Mouse (Mus musculus) NIH3T3 (cell line): ENCODE results near the gene Gm10719.
A peak's percentile ranks its signal among the peaks of the same experiment; 100 is the strongest.
"Not testable (repeated sequence)": the region's sequence is repeated elsewhere in the genome, so short reads cannot be mapped to it uniquely, and the experiment has no call there.

Source experiments
- DNase-seq: peaks from one replicate; pipeline ENCODE4 v3.0.0-alpha.2; 2012; ENCODE audit warnings: low read depth

Gene Gm10719

DNA sequence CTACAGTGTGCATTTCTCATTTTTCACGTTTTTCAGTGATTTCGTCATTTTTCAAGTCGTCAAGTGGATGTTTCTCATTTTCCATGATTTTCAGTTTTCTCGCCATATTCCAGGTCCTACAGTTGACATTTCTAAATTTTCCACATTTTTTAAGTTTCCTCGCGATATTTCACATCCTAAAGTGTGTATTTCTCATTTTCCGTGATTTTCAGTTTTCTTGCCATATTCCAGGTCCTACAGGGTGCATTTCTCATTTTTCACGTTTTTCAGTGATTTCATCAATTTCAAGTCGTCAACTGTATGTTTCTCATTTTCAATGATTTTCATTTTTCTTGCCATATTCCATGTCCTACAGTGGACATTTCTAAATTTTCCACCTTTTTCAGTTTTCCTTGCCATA, at the start of gene Gm10719:
Gene Gm10719, plus strand, starts transcription at position 301 of the 400 bp plus-strand sequence.
- DNase-seq: not testable (repeated sequence)

GRCm38 (mm10) chr9:3000445-3000972, 16.7 kb upstream of the Gm10719 start, which contains the start of gene Gm10722:
TSS of gene Gm10722 (plus strand) at chr9:3000922.
- peak; percentile 47 for DNase-seq

GRCm38 (mm10) chr9:3001006-3001405, 16.2 kb upstream of the Gm10719 start:
- not testable (repeated sequence) for DNase-seq

DNA sequence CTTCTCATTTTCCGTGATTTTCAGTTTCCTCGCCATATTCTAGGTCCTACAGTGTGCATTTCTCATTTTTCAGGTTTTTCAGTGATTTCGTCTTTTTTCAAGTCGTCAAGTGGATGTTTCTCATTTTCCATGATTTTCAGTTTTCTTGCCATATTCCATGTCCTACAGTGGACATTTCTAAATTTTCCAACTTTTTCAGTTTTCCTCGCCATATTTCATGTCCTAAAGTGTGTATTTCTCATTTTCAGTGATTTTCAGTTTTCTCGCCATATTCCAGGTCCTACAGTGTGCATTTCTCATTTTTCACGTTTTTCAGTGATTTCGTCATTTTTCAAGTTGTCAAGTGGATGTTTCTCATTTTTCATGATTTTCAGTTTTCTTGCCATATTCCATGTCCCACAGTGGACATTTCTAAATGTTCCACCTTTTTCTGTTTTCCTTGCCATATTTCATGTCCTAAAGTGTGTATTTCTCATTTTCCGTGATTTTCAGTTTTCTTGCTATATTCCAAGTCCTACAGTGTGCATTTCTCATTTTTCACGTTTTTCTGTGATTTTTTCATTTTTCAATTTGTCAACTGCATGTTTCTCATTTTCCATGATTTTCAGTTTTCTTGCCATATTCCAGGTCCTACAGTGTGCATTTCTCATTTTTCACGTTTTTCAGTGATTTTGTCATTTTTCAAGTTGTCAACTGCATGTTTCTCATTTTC, 15.1 kb upstream of the Gm10719 start:
- DNase-seq: peak; percentile 21

GRCm38 (mm10) chr9:3002794-3003396, 14.3 kb upstream of the Gm10719 start, which contains the start of gene Gm11168:
TSS of gene Gm11168 (plus strand) at chr9:3003346.
- DNase-seq: not testable (repeated sequence)

- not testable (repeated sequence) for DNase-seq
Observed at GRCm38 (mm10) chr9:3006179-3006578, 11.0 kb upstream of the Gm10719 start.

DNA sequence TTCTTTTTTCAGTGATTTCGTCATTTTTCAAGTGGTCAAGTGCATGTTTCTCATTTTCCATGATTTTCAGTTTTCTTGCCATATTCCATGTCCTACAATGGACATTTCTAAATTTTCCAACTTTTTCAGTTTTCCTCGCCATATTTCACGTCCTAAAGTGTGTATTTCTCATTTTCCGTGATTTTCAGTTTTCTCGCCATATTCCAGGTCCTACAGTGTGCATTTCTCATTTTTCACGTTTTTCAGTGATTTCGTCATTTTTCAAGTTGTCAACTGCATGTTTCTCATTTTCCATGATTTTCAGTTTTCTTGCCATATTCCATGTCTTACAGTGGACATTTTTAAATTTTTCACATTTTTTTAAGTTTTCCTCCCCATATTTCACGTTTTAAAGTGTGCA, 10.6 kb upstream of the Gm10719 start:
- DNase-seq: not testable (repeated sequence)

- DNase-seq: peak; percentile 6
Observed at GRCm38 (mm10) chr9:3007272-3007671, 9.9 kb upstream of the Gm10719 start.

GRCm38 (mm10) chr9:3009331-3009730, 7.9 kb upstream of the Gm10719 start:
- not testable (repeated sequence) for DNase-seq

GRCm38 (mm10) chr9:3012054-3012621, 5.1 kb upstream of the Gm10719 start:
- not testable (repeated sequence) for DNase-seq

DNA sequence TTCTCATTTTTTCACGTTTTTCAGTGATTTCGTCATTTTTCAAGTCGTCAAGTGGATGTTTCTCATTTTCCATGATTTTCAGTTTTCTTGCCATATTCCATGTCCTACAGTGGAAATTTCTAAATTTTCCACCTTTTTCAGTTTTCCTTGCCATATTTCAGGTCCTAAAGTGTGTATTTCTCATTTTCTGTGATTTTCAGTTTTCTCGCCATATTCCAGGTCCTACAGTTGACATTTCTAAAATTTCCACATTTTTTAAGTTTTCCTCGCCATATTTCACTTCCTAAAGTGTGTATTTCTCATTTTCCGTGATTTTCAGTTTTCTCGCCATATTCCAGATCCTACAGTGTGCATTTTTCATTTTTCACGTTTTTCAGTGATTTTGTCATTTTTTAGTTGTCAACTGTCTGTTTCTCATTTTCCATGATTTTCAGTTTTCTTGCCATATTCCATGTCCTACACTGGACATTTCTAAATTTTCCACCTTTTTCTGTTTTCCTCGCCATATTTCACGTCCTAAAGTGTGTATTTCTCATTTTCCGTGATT, 4.4 kb upstream of the Gm10719 start, which contains the start of gene Gm10721:
Gene Gm10721, plus strand, starts transcription at position 408 of the 547 bp plus-strand sequence.
- DNase-seq: not testable (repeated sequence)

GRCm38 (mm10) chr9:3015354-3015753, 1.9 kb upstream of the Gm10719 start, which contains the start of gene Gm10720:
TSS of gene Gm10720 (plus strand) at chr9:3015654.
- not testable (repeated sequence) for DNase-seq

- DNase-seq: not testable (repeated sequence)
Observed at GRCm38 (mm10) chr9:3015896-3016295, 1.3 kb upstream of the Gm10719 start.

GRCm38 (mm10) chr9:3018944-3019343, 1.7 kb downstream of the Gm10719 start:
- DNase-seq: not testable (repeated sequence)

GRCm38 (mm10) chr9:3019835-3020727, 2.9 kb downstream of the Gm10719 start:
- DNase-seq: not testable (repeated sequence)

DNA sequence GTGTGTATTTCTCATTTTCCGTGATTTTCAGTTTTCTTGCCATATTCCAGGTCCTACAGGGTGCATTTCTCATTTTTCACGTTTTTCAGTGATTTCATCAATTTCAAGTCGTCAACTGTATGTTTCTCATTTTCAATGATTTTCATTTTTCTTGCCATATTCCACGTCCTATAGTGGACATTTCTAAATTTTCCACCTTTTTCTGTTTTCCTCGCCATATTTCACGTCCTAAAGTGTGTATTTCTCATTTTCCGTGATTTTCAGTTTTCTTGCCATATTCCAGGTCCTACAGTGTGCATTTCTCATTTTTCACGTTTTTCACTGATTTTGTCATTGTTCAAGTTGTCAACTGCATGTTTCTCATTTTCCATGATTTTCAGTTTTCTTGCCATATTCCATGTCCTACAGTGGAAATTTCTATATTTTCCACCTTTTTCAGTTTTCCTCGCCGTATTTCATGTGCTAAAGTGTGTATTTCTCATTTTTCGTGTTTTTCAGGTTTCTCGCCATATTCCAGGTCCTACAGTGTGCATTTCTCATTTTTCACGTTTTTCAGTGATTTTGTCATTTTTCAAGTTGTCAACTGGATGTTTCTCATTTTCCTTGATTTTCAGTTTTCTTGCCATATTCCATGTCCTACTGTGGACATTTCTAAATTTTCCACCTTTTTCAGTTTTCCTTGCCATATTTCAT, 5.3 kb downstream of the Gm10719 start:
- peak; percentile 27 for DNase-seq

DNA sequence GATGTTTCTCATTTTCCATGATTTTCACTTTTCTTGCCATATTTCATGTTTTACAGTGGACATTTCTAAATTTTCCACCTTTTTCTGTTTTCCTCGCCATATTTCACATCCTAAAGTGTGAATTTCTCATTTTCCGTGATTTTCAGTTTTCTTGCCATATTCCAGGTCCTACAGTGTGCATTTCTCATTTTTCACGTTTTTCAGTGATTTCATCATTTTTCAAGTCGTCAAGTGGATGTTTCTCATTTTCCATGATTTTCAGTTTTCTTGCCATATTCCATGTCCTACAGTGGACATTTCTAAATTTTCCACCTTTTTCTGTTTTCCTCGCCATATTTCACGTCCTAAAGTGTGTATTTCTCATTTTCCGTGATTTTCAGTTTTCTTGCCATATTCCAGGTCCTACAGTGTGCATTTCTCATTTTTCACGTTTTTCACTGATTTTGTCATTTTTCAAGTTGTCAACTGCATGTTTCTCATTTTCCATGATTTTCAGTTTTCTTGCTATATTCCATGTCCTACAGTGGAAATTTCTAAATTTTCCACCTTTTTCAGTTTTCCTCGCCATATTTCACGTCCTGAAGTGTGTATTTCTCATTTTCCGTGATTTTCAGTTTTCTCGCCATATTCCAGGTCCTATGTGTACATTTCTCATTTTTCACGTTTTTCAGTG, 6.2 kb downstream of the Gm10719 start, which contains the start of gene Gm10718:
Gene Gm10718, plus strand, starts transcription at position 236 of the 673 bp plus-strand sequence.
- not testable (repeated sequence) for DNase-seq

DNA sequence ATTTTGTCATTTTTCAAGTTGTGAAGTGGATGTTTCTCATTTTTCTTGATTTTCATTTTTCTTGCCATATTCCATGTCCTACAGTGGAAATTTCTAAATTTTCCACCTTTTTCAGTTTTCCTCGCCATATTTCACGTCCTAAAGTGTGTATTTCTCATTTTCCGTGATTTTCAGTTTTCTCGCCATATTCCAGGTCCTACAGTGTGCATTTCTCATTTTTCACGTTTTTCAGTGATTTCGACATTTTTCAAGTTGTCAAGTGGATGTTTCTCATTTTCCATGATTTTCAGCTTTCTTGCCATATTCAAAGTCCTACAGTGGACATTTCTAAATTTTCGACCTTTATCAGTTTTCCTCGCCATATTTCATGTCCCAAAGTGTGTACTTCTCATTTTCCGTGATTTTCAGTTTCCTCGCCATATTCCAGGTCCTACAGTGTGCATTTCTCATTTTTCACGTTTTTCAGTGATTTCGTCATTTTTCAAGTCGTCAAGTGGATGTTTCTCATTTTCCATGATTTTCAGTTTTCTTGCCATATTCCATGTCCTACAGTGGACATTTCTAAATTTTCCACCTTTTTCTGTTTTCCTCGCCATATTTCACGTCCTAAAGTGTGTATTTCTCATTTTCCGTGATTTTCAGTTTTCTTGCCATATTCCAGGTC, 6.9 kb downstream of the Gm10719 start:
- DNase-seq: not testable (repeated sequence)

DNA sequence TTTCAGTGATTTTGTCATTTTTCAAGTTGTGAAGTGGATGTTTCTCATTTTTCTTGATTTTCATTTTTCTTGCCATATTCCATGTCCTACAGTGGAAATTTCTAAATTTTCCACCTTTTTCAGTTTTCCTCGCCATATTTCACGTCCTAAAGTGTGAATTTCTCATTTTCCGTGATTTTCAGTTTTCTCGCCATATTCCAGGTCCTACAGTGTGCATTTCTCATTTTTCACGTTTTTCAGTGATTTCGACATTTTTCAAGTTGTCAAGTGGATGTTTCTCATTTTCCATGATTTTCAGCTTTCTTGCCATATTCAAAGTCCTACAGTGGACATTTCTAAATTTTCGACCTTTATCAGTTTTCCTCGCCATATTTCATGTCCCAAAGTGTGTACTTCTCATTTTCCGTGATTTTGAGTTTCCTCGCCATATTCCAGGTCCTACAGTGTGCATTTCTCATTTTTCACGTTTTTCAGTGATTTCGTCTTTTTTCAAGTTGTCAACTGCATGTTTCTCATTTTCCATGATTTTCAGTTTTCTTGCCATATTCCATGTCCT, 7.8 kb downstream of the Gm10719 start, which contains the start of gene Gm10717:
Gene Gm10717, plus strand, starts transcription at position 506 of the 556 bp plus-strand sequence.
- DNase-seq: not testable (repeated sequence)
